Mouse (Mus musculus) frontal cortex, postnatal 25 days (tissue): Measurements from ENCODE around the gene Tmem9b.

ENCODE experiments used
- DNase-seq, 2 experiments: peaks; one replicate each; pipeline ENCODE4 v3.0.0; 2022; ENCODE audit warnings: low spot score in 2 of 2

Tmem9b gene

GRCm38 (mm10) chr7:109686585-109687128 lies 66.0 kb downstream of the Tmem9b start:
- DNase-seq: no peak
